Mouse (Mus musculus) heart, embryonic 14.5 days (tissue): ENCODE data around the gene Terb1. TPM values are rescaled to one million over a fixed set of nuclear protein-coding genes. Genes with fewer than 3 reads are reported as not detected.

Experiments used
- ATAC-seq: fragments of 200-750 bp; cut with Nextera tagmentation; 2 replicates; pipeline ENCODE4 v1.8.0; 2017; ENCODE audit warnings: low read depth, moderate TSS enrichment; ENCODE audit not compliant: insufficient number of reproducible peaks, insufficient read depth, low FRiP score
- H3K27ac ChIP-seq, 2 experiments: fragments of 200-500 bp in 1 of 2; fragments of 300-500 bp in 1 of 2; sonication (generic) in 1 of 2; replicated peaks in 1 of 2; 2 replicates each; pipeline ENCODE4 v1.5.1; 2012 to 2014; ENCODE audit warnings: low read depth in 2 of 2, low read length in 2 of 2, control low read depth in 1 of 2, mild to moderate bottlenecking in 1 of 2, mixed read lengths in 1 of 2; ENCODE audit not compliant: control insufficient read depth in 1 of 2, insufficient read depth in 1 of 2
- H3K27me3 ChIP-seq: fragments of 300-500 bp; sonication (generic); 2 replicates; pipeline ENCODE4 v1.6.1; 2014; ENCODE audit warnings: mild to moderate bottlenecking, low read length, control low read depth; ENCODE audit not compliant: control insufficient read depth, insufficient read depth
- H3K36me3 ChIP-seq: fragments of 300-500 bp; sonication (generic); 2 replicates; pipeline ENCODE4 v1.6.1; 2014; ENCODE audit warnings: mild to moderate bottlenecking, control low read depth, low read length, mixed read lengths; ENCODE audit not compliant: control insufficient read depth, insufficient read depth
- H3K4me1 ChIP-seq, 2 experiments: fragments of 200-500 bp in 1 of 2; fragments of 300-500 bp in 1 of 2; sonication (generic) in 1 of 2; 2 replicates each; pipeline ENCODE4 v1.6.1; 2012 to 2014; ENCODE audit warnings: low read length in 2 of 2, control low read depth in 1 of 2, mixed read lengths in 1 of 2; ENCODE audit not compliant: control insufficient read depth in 2 of 2, insufficient read depth in 2 of 2
- H3K4me2 ChIP-seq: fragments of 300-500 bp; sonication (generic); 2 replicates; pipeline ENCODE4 v1.6.1; 2014; ENCODE audit warnings: mild to moderate bottlenecking, low read length
- H3K4me3 ChIP-seq, 2 experiments: fragments of 200-500 bp in 1 of 2; fragments of 300-500 bp in 1 of 2; sonication (generic) in 1 of 2; 2 replicates each; pipeline ENCODE4 v1.5.1; 2012 to 2014; ENCODE audit warnings: low read length in 2 of 2, mild to moderate bottlenecking in 2 of 2, control low read depth in 1 of 2, low read depth in 1 of 2, moderate library complexity in 1 of 2; ENCODE audit not compliant: control insufficient read depth in 1 of 2, insufficient read depth in 1 of 2
- H3K9ac ChIP-seq: fragments of 300-500 bp; sonication (generic); 2 replicates; pipeline ENCODE4 v1.6.1; 2014; ENCODE audit warnings: mild to moderate bottlenecking, low read length
- H3K9me3 ChIP-seq: fragments of 300-500 bp; sonication (generic); 2 replicates; pipeline ENCODE4 v1.6.1; 2016; ENCODE audit warnings: low read length, control low read depth; ENCODE audit not compliant: control insufficient read depth
- WGBS: fragments of 180-500 bp; shearing (Covaris S2); extraction: QIAGEN DNeasy Blood & Tissue Kit; methylation state at CpG from one replicate; pipeline ENCODE4 v1.1.7; 2014; 5-methylcytosine and 5-hydroxymethylcytosine counted together
- polyA plus RNA-seq: library from polyadenylated mRNA; unstranded; fragments of >200 nt; fragmentation: Nextera tagmentation; extraction: Ambion mirVana; gene quantifications from 2 replicates; pipeline ENCODE4 v1.2.1, GENCODE M21; 2014

Terb1 gene
- polyA plus RNA-seq, 1 experiment from 2014 or later: not detected

GRCm38 (mm10) chr8:104540238-104540637 is 30.5 kb upstream of the Terb1 start:
- no peak overlapping the region for H3K27ac ChIP-seq
- H3K36me3 ChIP-seq: no peaks in the 10 kb centered on the region
- no peaks in the 10 kb centered on the region for H3K9me3 ChIP-seq
- H3K4me2 ChIP-seq: peak overlapping the region; percentile 98
- no peak for ATAC-seq
- H3K9ac ChIP-seq: peak overlapping the region; percentile 69
- 41% methylated on average over 7 of the region's 7 CpGs for WGBS
- peaks cover 62% of the 10 kb centered on the region for H3K27me3 ChIP-seq
- H3K4me3 ChIP-seq: peak overlapping the region in 1 of 2 experiments; percentile 58; a peak in 2 of 4 replicates
- H3K4me1 ChIP-seq: peaks cover 7 to 21% of the 10 kb centered on the region in 2 experiments

GRCm38 (mm10) chr8:104539566-104539965 is 29.9 kb upstream of the Terb1 start:
- no peak for ATAC-seq
- H3K27ac ChIP-seq: no peak overlapping the region
- H3K36me3 ChIP-seq: no peaks in the 10 kb centered on the region
- H3K9me3 ChIP-seq: no peaks in the 10 kb centered on the region
- no peak overlapping the region for H3K4me2 ChIP-seq
- H3K27me3 ChIP-seq: peaks cover 62% of the 10 kb centered on the region
- 85% methylated on average over 2 of the region's 2 CpGs for WGBS
- peaks cover 12 to 25% of the 10 kb centered on the region in 2 experiments for H3K4me1 ChIP-seq
- H3K4me3 ChIP-seq: no peak overlapping the region
- H3K9ac ChIP-seq: no peak overlapping the region

- no peaks in the 10 kb centered on the region for H3K9me3 ChIP-seq
- H3K36me3 ChIP-seq: no peaks in the 10 kb centered on the region
- no peak overlapping the region for H3K4me2 ChIP-seq
- peaks cover 59% of the 10 kb centered on the region for H3K27me3 ChIP-seq
- no peak overlapping the region for H3K9ac ChIP-seq
- H3K4me1 ChIP-seq: peaks cover 12 to 25% of the 10 kb centered on the region in 2 experiments
- no peak overlapping the region for H3K27ac ChIP-seq
- WGBS: 86% methylated on average over 4 of the region's 4 CpGs
- no peak overlapping the region for H3K4me3 ChIP-seq
- ATAC-seq: no peak
These were observed 29.2 kb upstream of the Terb1 start for GRCm38 (mm10) chr8:104538896-104539295.

- no peaks in the 10 kb centered on the region for H3K36me3 ChIP-seq
- H3K9me3 ChIP-seq: no peaks in the 10 kb centered on the region
- no peak overlapping the region for H3K9ac ChIP-seq
- peaks cover 30% of the 10 kb centered on the region for H3K27me3 ChIP-seq
- peaks cover 9 to 25% of the 10 kb centered on the region in 2 experiments for H3K4me1 ChIP-seq
- H3K4me2 ChIP-seq: peak overlapping the region; percentile 81
- no peak for ATAC-seq
- no peak overlapping the region for H3K27ac ChIP-seq
- 81% methylated on average over 4 of the region's 4 CpGs for WGBS
- H3K4me3 ChIP-seq: no peak overlapping the region
These were observed 26.3 kb upstream of the Terb1 start for GRCm38 (mm10) chr8:104536028-104536427.

GRCm38 (mm10) chr8:104535378-104535777 is 25.7 kb upstream of the Terb1 start:
- 28% methylated on average over 7 of the region's 7 CpGs for WGBS
- no peak overlapping the region for H3K27ac ChIP-seq
- no peak for ATAC-seq
- peaks cover 24% of the 10 kb centered on the region for H3K27me3 ChIP-seq
- peak overlapping the region; percentile 81 for H3K4me2 ChIP-seq
- H3K36me3 ChIP-seq: no peaks in the 10 kb centered on the region; the same call in 1 of the 2 replicates
- H3K9ac ChIP-seq: peak overlapping the region; percentile 96
- H3K9me3 ChIP-seq: no peaks in the 10 kb centered on the region
- H3K4me1 ChIP-seq: peaks cover 7 to 23% of the 10 kb centered on the region in 2 experiments
- peak overlapping the region; percentile 34 to 96 for H3K4me3 ChIP-seq

- Histone ChIP-seq H3K4me3 (peak overlapping the region; percentile 34 to 96), H3K27ac (no peak overlapping the region; a peak in 1 of 4 replicates), H3K9me3 (no peaks in the 10 kb centered on the region), H3K4me1 (peaks cover 7 to 23% of the 10 kb centered on the region in 2 experiments), H3K27me3 (peaks cover 17% of the 10 kb centered on the region), H3K9ac (peak overlapping the region; percentile 96), H3K36me3 (peaks cover 6% of the 10 kb centered on the region), H3K4me2 (peak overlapping the region; percentile 81)
- 7% methylated on average over 9 of the region's 9 CpGs for WGBS
- peak; percentile 49; the same call in 1 of the 2 replicates for ATAC-seq
These were observed 25.1 kb upstream of the Terb1 start for GRCm38 (mm10) chr8:104534779-104535141.

- peaks cover 12% of the 10 kb centered on the region for H3K27me3 ChIP-seq
- H3K36me3 ChIP-seq: peaks cover 12% of the 10 kb centered on the region
- peak; percentile 90 for ATAC-seq
- H3K4me2 ChIP-seq: peak within 1 kb of the TSS; percentile 81
- WGBS: under 1% methylated on average over 70 of the region's 70 CpGs
- no peaks in the 10 kb centered on the region for H3K9me3 ChIP-seq
- peak within 1 kb of the TSS; percentile 60 to 71 for H3K27ac ChIP-seq
- peak within 1 kb of the TSS; percentile 84 to 96 for H3K4me3 ChIP-seq
- peak within 1 kb of the TSS; percentile 96 for H3K9ac ChIP-seq
- peaks cover 7 to 23% of the 10 kb centered on the region in 2 experiments for H3K4me1 ChIP-seq
These were observed 24.5 kb upstream of the Terb1 start, which contains the start of the genes Nae1 and Car7 for GRCm38 (mm10) chr8:104533971-104534778. TSS of gene Nae1 (minus strand) at chr8:104534637. TSS of gene Car7 (plus strand) at chr8:104534689.
